Comparison of ENCODE assay signal across 33 mouse cellular contexts in genomic region chr6:65758214-65758613, GRCm38 (mm10).
"Had no signal": no experiment of that assay in that cellular context is flagged by ENCODE, and none has a peak within 500 bp of the region (broad histone marks: within the 10 kb centered on the region; RNA-seq: fewer than 3 reads in every experiment).

No protein-coding gene starts in this region.

- ATAC-seq: hindbrain, embryonic 16.5 days; hindbrain, postnatal 0 days; inflammation-experienced regulatory T-cells, adult 6 months; intestine, embryonic 15.5 days; intestine, embryonic 16.5 days; intestine, postnatal 0 days had no signal

- H3K9ac ChIP-seq: heart, embryonic 12.5 days; heart, embryonic 13.5 days; heart, embryonic 15.5 days; hindbrain, embryonic 12.5 days; hindbrain, embryonic 13.5 days; hindbrain, embryonic 14.5 days; hindbrain, embryonic 15.5 days; intestine, embryonic 15.5 days; kidney, embryonic 15.5 days had no signal

- H3K27me3 ChIP-seq: heart, embryonic 12.5 days; heart, embryonic 13.5 days; heart, embryonic 15.5 days; hindbrain, embryonic 12.5 days; hindbrain, embryonic 13.5 days; hindbrain, embryonic 15.5 days; intestine, embryonic 15.5 days; kidney, embryonic 15.5 days had no signal

- H3K36me3 ChIP-seq: heart, embryonic 10.5 days; heart, embryonic 12.5 days; heart, embryonic 13.5 days; heart, embryonic 15.5 days; hindbrain, embryonic 10.5 days; hindbrain, embryonic 12.5 days; hindbrain, embryonic 13.5 days; hindbrain, embryonic 15.5 days; intestine, embryonic 15.5 days; kidney, embryonic 15.5 days had no signal

- H3K27ac ChIP-seq: heart, embryonic 10.5 days; heart, embryonic 13.5 days; heart, embryonic 15.5 days; hindbrain, embryonic 10.5 days; hindbrain, embryonic 12.5 days; hindbrain, embryonic 13.5 days; hindbrain, embryonic 14.5 days; hindbrain, embryonic 15.5 days; hindbrain, postnatal 0 days; intestine, embryonic 15.5 days; kidney, embryonic 15.5 days; kidney, postnatal 0 days; layer of hippocampus, adult 2 months had no signal

- H3K9me3 ChIP-seq: heart, embryonic 10.5 days; heart, embryonic 12.5 days; heart, embryonic 13.5 days; heart, embryonic 15.5 days; hindbrain, embryonic 10.5 days; hindbrain, embryonic 12.5 days; hindbrain, embryonic 13.5 days; hindbrain, embryonic 15.5 days; intestine, embryonic 15.5 days; kidney, embryonic 15.5 days had no signal

- H3K4me2 ChIP-seq: heart, embryonic 12.5 days; heart, embryonic 13.5 days; heart, embryonic 15.5 days; hindbrain, embryonic 12.5 days; hindbrain, embryonic 13.5 days; hindbrain, embryonic 14.5 days; hindbrain, embryonic 15.5 days; intestine, embryonic 15.5 days; kidney, embryonic 15.5 days had no signal

- H3K4me1 ChIP-seq: heart, embryonic 10.5 days; heart, embryonic 12.5 days; heart, embryonic 13.5 days; heart, embryonic 15.5 days; hindbrain, embryonic 12.5 days; hindbrain, embryonic 13.5 days; hindbrain, embryonic 15.5 days; intestine, embryonic 15.5 days; kidney, embryonic 15.5 days had no signal

- DNase-seq: heart, postnatal 10 days; heart, postnatal 14 days; heart, postnatal 36 days; heart, postnatal 4 days; kidney, adult 11 months; kidney, adult 18-20 months; kidney, adult 2 months; kidney, adult 8-10 months; kidney, adult 9 months; kidney, postnatal 10 days; kidney, postnatal 14 days; kidney, postnatal 36 days; kidney, postnatal 4 days; layer of hippocampus, adult 9-11 months; layer of hippocampus, postnatal 36 days had no signal

- H3K4me3 ChIP-seq: heart, embryonic 10.5 days; heart, embryonic 12.5 days; heart, embryonic 13.5 days; heart, embryonic 15.5 days; hindbrain, embryonic 10.5 days; hindbrain, embryonic 12.5 days; hindbrain, embryonic 13.5 days; hindbrain, embryonic 15.5 days; intestine, embryonic 15.5 days; kidney, embryonic 15.5 days; layer of hippocampus, adult 2 months had no signal
